Mouse (Mus musculus): ENCODE results near the gene Chst5. TPM values are rescaled to one million over a fixed set of nuclear protein-coding genes. Genes with fewer than 3 reads are reported as not detected.

Chst5 gene
- polyA plus RNA-seq, 1 experiment = not detected

GRCm38 (mm10) chr8:111898586-111898985 lies 11.7 kb downstream of the Chst5 start:
- TF ChIP-seq CTCF (IDR thresholded peaks at IDR 0.05; ENCODE audit: low read depth, low read length) (no peak), POLR2A (IDR thresholded peaks at IDR 0.05; ENCODE audit: borderline replicate concordance, low read depth, low read length) (no peak)
- no peaks in the 10 kb centered on the region for H3K4me1 ChIP-seq (ENCODE audit: control insufficient read depth, insufficient read depth, low read length)
- no peak overlapping the region for H3K27ac ChIP-seq (ENCODE audit: insufficient read depth, low read depth, low read length)
- no peak overlapping the region for H3K4me3 ChIP-seq (ENCODE audit: insufficient read depth, low read length)

GRCm38 (mm10) chr8:111894955-111895354 lies 15.3 kb downstream of the Chst5 start:
- H3K4me1 ChIP-seq (ENCODE audit: control insufficient read depth, insufficient read depth, low read length) = peaks cover 2% of the 10 kb centered on the region
- TF ChIP-seq CTCF (IDR thresholded peaks at IDR 0.05; ENCODE audit: low read depth, low read length) = 0 out of 2 replicates have a peak, but pooled peaks have one; percentile 11
- no peak for TF ChIP-seq POLR2A (IDR thresholded peaks at IDR 0.05; ENCODE audit: borderline replicate concordance, low read depth, low read length)
- H3K4me3 ChIP-seq (ENCODE audit: insufficient read depth, low read length) = no peak overlapping the region
- H3K27ac ChIP-seq (ENCODE audit: insufficient read depth, low read depth, low read length) = no peak overlapping the region

GRCm38 (mm10) chr8:111892615-111893014 lies 17.6 kb downstream of the Chst5 start:
- TF ChIP-seq CTCF (IDR thresholded peaks at IDR 0.05; ENCODE audit: low read depth, low read length) (no peak), POLR2A (IDR thresholded peaks at IDR 0.05; ENCODE audit: borderline replicate concordance, low read depth, low read length) (no peak)
- H3K4me3 ChIP-seq (ENCODE audit: insufficient read depth, low read length) = no peak overlapping the region
- peaks cover 2% of the 10 kb centered on the region for H3K4me1 ChIP-seq (ENCODE audit: control insufficient read depth, insufficient read depth, low read length)
- no peak overlapping the region for H3K27ac ChIP-seq (ENCODE audit: insufficient read depth, low read depth, low read length)

- Histone ChIP-seq H3K4me1 (ENCODE audit: control insufficient read depth, insufficient read depth, low read length) (peaks cover 2% of the 10 kb centered on the region), H3K4me3 (ENCODE audit: insufficient read depth, low read length) (no peak overlapping the region), H3K27ac (ENCODE audit: insufficient read depth, low read depth, low read length) (no peak overlapping the region)
- no peak for TF ChIP-seq POLR2A (IDR thresholded peaks at IDR 0.05; ENCODE audit: borderline replicate concordance, low read depth, low read length)
- no peak for TF ChIP-seq CTCF (IDR thresholded peaks at IDR 0.05; ENCODE audit: low read depth, low read length)
These were observed 18.3 kb downstream of the Chst5 start for GRCm38 (mm10) chr8:111891983-111892382.

GRCm38 (mm10) chr8:111890911-111891303 lies 19.3 kb downstream of the Chst5 start:
- Histone ChIP-seq H3K27ac (ENCODE audit: insufficient read depth, low read depth, low read length) (no peak overlapping the region), H3K4me1 (ENCODE audit: control insufficient read depth, insufficient read depth, low read length) (peaks cover 2% of the 10 kb centered on the region), H3K4me3 (ENCODE audit: insufficient read depth, low read length) (no peak overlapping the region)
- no peak for TF ChIP-seq CTCF (IDR thresholded peaks at IDR 0.05; ENCODE audit: low read depth, low read length)
- TF ChIP-seq POLR2A (IDR thresholded peaks at IDR 0.05; ENCODE audit: borderline replicate concordance, low read depth, low read length) = no peak

GRCm38 (mm10) chr8:111889931-111890910 lies 20.0 kb downstream of the Chst5 start:
- Histone ChIP-seq H3K27ac (ENCODE audit: insufficient read depth, low read depth, low read length) (no peak overlapping the region), H3K4me3 (ENCODE audit: insufficient read depth, low read length) (no peak overlapping the region), H3K4me1 (ENCODE audit: control insufficient read depth, insufficient read depth, low read length) (peaks cover 2% of the 10 kb centered on the region)
- TF ChIP-seq POLR2A (IDR thresholded peaks at IDR 0.05; ENCODE audit: borderline replicate concordance, low read depth, low read length) (no peak), CTCF (IDR thresholded peaks at IDR 0.05; ENCODE audit: low read depth, low read length) (no peak)

- Histone ChIP-seq H3K4me1 (ENCODE audit: control insufficient read depth, insufficient read depth, low read length) (peaks cover 2% of the 10 kb centered on the region), H3K27ac (ENCODE audit: insufficient read depth, low read depth, low read length) (no peak overlapping the region), H3K4me3 (ENCODE audit: insufficient read depth, low read length) (no peak overlapping the region)
- TF ChIP-seq CTCF (IDR thresholded peaks at IDR 0.05; ENCODE audit: low read depth, low read length) (no peak), POLR2A (IDR thresholded peaks at IDR 0.05; ENCODE audit: borderline replicate concordance, low read depth, low read length) (no peak)
These were observed 22.1 kb downstream of the Chst5 start for GRCm38 (mm10) chr8:111888091-111888650.

- Histone ChIP-seq H3K4me1 (ENCODE audit: control insufficient read depth, insufficient read depth, low read length) (peaks cover 2% of the 10 kb centered on the region), H3K4me3 (ENCODE audit: insufficient read depth, low read length) (no peak overlapping the region), H3K27ac (ENCODE audit: insufficient read depth, low read depth, low read length) (no peak overlapping the region)
- no peak for TF ChIP-seq CTCF (IDR thresholded peaks at IDR 0.05; ENCODE audit: low read depth, low read length)
- TF ChIP-seq POLR2A (IDR thresholded peaks at IDR 0.05; ENCODE audit: borderline replicate concordance, low read depth, low read length) = no peak
These were observed 22.8 kb downstream of the Chst5 start for GRCm38 (mm10) chr8:111887479-111887878.

- H3K4me3 ChIP-seq (ENCODE audit: insufficient read depth, low read length) = no peak overlapping the region
- no peaks in the 10 kb centered on the region for H3K4me1 ChIP-seq (ENCODE audit: control insufficient read depth, insufficient read depth, low read length)
- no peak for TF ChIP-seq POLR2A (IDR thresholded peaks at IDR 0.05; ENCODE audit: borderline replicate concordance, low read depth, low read length)
- no peak overlapping the region for H3K27ac ChIP-seq (ENCODE audit: insufficient read depth, low read depth, low read length)
These were observed 26.6 kb downstream of the Chst5 start for GRCm38 (mm10) chr8:111883615-111884014.

GRCm38 (mm10) chr8:111881591-111881990 lies 28.7 kb downstream of the Chst5 start:
- Histone ChIP-seq H3K4me1 (ENCODE audit: control insufficient read depth, insufficient read depth, low read length) (no peaks in the 10 kb centered on the region), H3K4me3 (ENCODE audit: insufficient read depth, low read length) (no peak overlapping the region), H3K27ac (ENCODE audit: insufficient read depth, low read depth, low read length) (no peak overlapping the region)
- TF ChIP-seq POLR2A (IDR thresholded peaks at IDR 0.05; ENCODE audit: borderline replicate concordance, low read depth, low read length) (no peak), CTCF (IDR thresholded peaks at IDR 0.05; ENCODE audit: low read depth, low read length) (peak; percentile 69)

All from bone marrow macrophage, adult 2 months (primary cell).